Mouse (Mus musculus): Measurements from ENCODE around the gene Cldn34c2.
"Not testable (repeated sequence)": the region's sequence is repeated elsewhere in the genome, so short reads cannot be mapped to it uniquely, and the experiment has no call there.

Cldn34c2 gene

DNA sequence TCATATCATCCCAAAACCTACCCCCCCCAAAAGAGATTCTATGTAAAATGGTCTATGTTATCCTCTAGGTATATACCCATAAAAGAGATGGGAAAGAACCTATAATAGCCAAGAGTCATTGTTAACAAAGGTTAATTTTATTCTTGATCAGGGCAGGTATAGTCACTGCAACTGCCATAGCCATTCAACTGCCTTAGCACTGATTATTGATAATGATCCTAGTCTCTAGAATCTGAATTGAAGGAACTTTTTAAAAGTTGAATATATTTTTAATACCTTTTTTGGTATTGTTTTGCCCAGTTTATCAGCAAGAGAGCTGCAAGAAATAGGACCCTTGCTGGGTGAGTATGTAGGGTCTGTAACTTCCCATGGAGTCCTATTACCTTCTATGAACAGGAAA, at the start of gene Cldn34c2:
Cldn34c2 (plus strand) TSS at position 301 of the 400 bp plus-strand sequence.
- not testable (repeated sequence) for DNase-seq (ENCODE audit: low read depth, low spot score)

- DNase-seq (ENCODE audit: low read depth, low spot score) = not testable (repeated sequence)
These were observed 30.1 kb upstream of the Cldn34c2 start for GRCm38 (mm10) chrX:123551378-123551777.

- DNase-seq (ENCODE audit: low read depth, low spot score) = not testable (repeated sequence)
These were observed 30.8 kb downstream of the Cldn34c2 start for GRCm38 (mm10) chrX:123612158-123612828.

Data from telencephalon, adult 2 months (tissue).